Mouse (Mus musculus) forebrain, embryonic 16.5 days (tissue): ENCODE measurements around the gene Vwa8. TPM values are rescaled to one million over a fixed set of nuclear protein-coding genes. Genes with fewer than 3 reads are reported as not detected.

Source experiments
- ATAC-seq: fragments of 200-750 bp; cut with Nextera tagmentation; 2 replicates; pipeline ENCODE4 v1.8.0; 2017; ENCODE audit warnings: mild to moderate bottlenecking, moderate library complexity
- H3K27ac ChIP-seq: fragments of 300-500 bp; sonication (generic); 2 replicates; pipeline ENCODE4 v1.5.1; 2014; ENCODE audit warnings: low read length, control low read depth
- H3K27me3 ChIP-seq: fragments of 300-500 bp; sonication (generic); replicated peaks from 2 replicates; pipeline ENCODE4 v1.6.1; 2014; ENCODE audit warnings: low read length; ENCODE audit not compliant: control insufficient read depth, insufficient read depth
- H3K36me3 ChIP-seq: fragments of 300-500 bp; sonication (generic); 2 replicates; pipeline ENCODE4 v1.6.1; 2014; ENCODE audit not compliant: control insufficient read depth, insufficient read depth
- H3K4me1 ChIP-seq: fragments of 300-500 bp; sonication (generic); replicated peaks from 2 replicates; pipeline ENCODE4 v1.6.1; 2014; ENCODE audit warnings: low read length; ENCODE audit not compliant: control insufficient read depth, insufficient read depth
- H3K4me2 ChIP-seq: fragments of 300-500 bp; sonication (generic); 2 replicates; pipeline ENCODE4 v1.6.1; 2014; ENCODE audit warnings: mild to moderate bottlenecking, low read length, control low read depth
- H3K4me3 ChIP-seq: fragments of 300-500 bp; sonication (generic); replicated peaks from 2 replicates; pipeline ENCODE4 v1.5.1; 2014; ENCODE audit warnings: mild to moderate bottlenecking, low read length, control low read depth
- H3K9ac ChIP-seq: fragments of 300-500 bp; sonication (generic); replicated peaks from 2 replicates; pipeline ENCODE4 v1.6.1; 2014; ENCODE audit warnings: low read depth, low read length, control low read depth
- H3K9me3 ChIP-seq: fragments of 300-500 bp; sonication (generic); 2 replicates; pipeline ENCODE4 v1.6.1; 2016; ENCODE audit warnings: low read length; ENCODE audit not compliant: control insufficient read depth
- WGBS: fragments of 180-500 bp; shearing (Covaris S2); extraction: QIAGEN DNeasy Blood & Tissue Kit; methylation state at CpG from one replicate; pipeline ENCODE4 v1.1.7; 2014; 5-methylcytosine and 5-hydroxymethylcytosine counted together
- polyA plus RNA-seq: library from polyadenylated mRNA; unstranded; fragments of >200 nt; fragmentation: Nextera tagmentation; extraction: Ambion mirVana; gene quantifications from 2 replicates; pipeline ENCODE4 v1.2.1, GENCODE M21; 2015

Vwa8 gene
- polyA plus RNA-seq, 1 experiment from 2014 or later, result 5.4 TPM

- H3K4me1 ChIP-seq, result peaks cover 27% of the 10 kb centered on the region
- H3K27ac ChIP-seq, result no peak overlapping the region
- no peaks in the 10 kb centered on the region for H3K36me3 ChIP-seq
- no peaks in the 10 kb centered on the region for H3K9me3 ChIP-seq
- WGBS, result 85% methylated on average over 6 of the region's 6 CpGs
- no peak overlapping the region for H3K4me2 ChIP-seq
- H3K4me3 ChIP-seq, result no peak overlapping the region
- no peak for ATAC-seq
- H3K27me3 ChIP-seq, result no peaks in the 10 kb centered on the region
- H3K9ac ChIP-seq, result no peak overlapping the region
Measured at GRCm38 (mm10) chr14:79153896-79154295, 305.0 kb downstream of the Vwa8 start.

GRCm38 (mm10) chr14:79154961-79155360 is 306.1 kb downstream of the Vwa8 start:
- H3K36me3 ChIP-seq, result no peaks in the 10 kb centered on the region
- no peak overlapping the region for H3K27ac ChIP-seq
- H3K27me3 ChIP-seq, result no peaks in the 10 kb centered on the region
- H3K4me2 ChIP-seq, result no peak overlapping the region
- no peak overlapping the region for H3K4me3 ChIP-seq
- ATAC-seq, result no peak
- H3K9me3 ChIP-seq, result no peaks in the 10 kb centered on the region
- H3K9ac ChIP-seq, result no peak overlapping the region
- 42% methylated on average over 11 of the region's 11 CpGs for WGBS
- peaks cover 27% of the 10 kb centered on the region for H3K4me1 ChIP-seq

GRCm38 (mm10) chr14:79156526-79157411 is 307.9 kb downstream of the Vwa8 start:
- H3K9ac ChIP-seq, result no peak overlapping the region
- 76% methylated on average over 10 of the region's 10 CpGs for WGBS
- H3K9me3 ChIP-seq, result no peaks in the 10 kb centered on the region
- no peaks in the 10 kb centered on the region for H3K36me3 ChIP-seq
- no peak overlapping the region for H3K27ac ChIP-seq
- H3K4me1 ChIP-seq, result peaks cover 27% of the 10 kb centered on the region
- no peak overlapping the region for H3K4me2 ChIP-seq
- no peaks in the 10 kb centered on the region for H3K27me3 ChIP-seq
- no peak overlapping the region for H3K4me3 ChIP-seq
- no peak for ATAC-seq

- Histone ChIP-seq H3K9ac (no peak overlapping the region), H3K4me3 (no peak overlapping the region), H3K27me3 (no peaks in the 10 kb centered on the region), H3K9me3 (no peaks in the 10 kb centered on the region), H3K4me2 (no peak overlapping the region), H3K4me1 (peaks cover 27% of the 10 kb centered on the region), H3K27ac (0 out of 2 replicates have a peak overlapping the region, but pooled peaks have one; percentile 35), H3K36me3 (no peaks in the 10 kb centered on the region)
- 29% methylated on average over 17 of the region's 17 CpGs for WGBS
- ATAC-seq, result peak; percentile 50
Measured at GRCm38 (mm10) chr14:79157451-79158218, 308.8 kb downstream of the Vwa8 start.

- no peak overlapping the region for H3K4me3 ChIP-seq
- H3K27me3 ChIP-seq, result no peaks in the 10 kb centered on the region
- no peaks in the 10 kb centered on the region for H3K9me3 ChIP-seq
- 80% methylated on average over 12 of the region's 12 CpGs for WGBS
- no peaks in the 10 kb centered on the region for H3K36me3 ChIP-seq
- H3K4me2 ChIP-seq, result no peak overlapping the region
- H3K4me1 ChIP-seq, result peaks cover 27% of the 10 kb centered on the region
- peak overlapping the region; percentile 35; the same call in 1 of the 2 replicates for H3K27ac ChIP-seq
- no peak for ATAC-seq
- H3K9ac ChIP-seq, result no peak overlapping the region
Measured at GRCm38 (mm10) chr14:79158219-79158521, 309.3 kb downstream of the Vwa8 start.

- H3K27me3 ChIP-seq, result no peaks in the 10 kb centered on the region
- peak; percentile 69 for ATAC-seq
- WGBS, result 64% methylated on average over 4 of the region's 4 CpGs
- H3K4me3 ChIP-seq, result no peak overlapping the region
- no peak overlapping the region for H3K27ac ChIP-seq
- no peak overlapping the region for H3K4me2 ChIP-seq
- peaks cover 27% of the 10 kb centered on the region for H3K4me1 ChIP-seq
- H3K36me3 ChIP-seq, result no peaks in the 10 kb centered on the region
- H3K9me3 ChIP-seq, result no peaks in the 10 kb centered on the region
- no peak overlapping the region for H3K9ac ChIP-seq
Measured at GRCm38 (mm10) chr14:79158673-79159200, 309.9 kb downstream of the Vwa8 start.

GRCm38 (mm10) chr14:79159451-79159850 is 310.6 kb downstream of the Vwa8 start:
- Histone ChIP-seq H3K9ac (no peak overlapping the region), H3K9me3 (no peaks in the 10 kb centered on the region), H3K27me3 (no peaks in the 10 kb centered on the region), H3K36me3 (no peaks in the 10 kb centered on the region), H3K4me2 (no peak overlapping the region), H3K4me1 (peaks cover 27% of the 10 kb centered on the region), H3K4me3 (no peak overlapping the region), H3K27ac (no peak overlapping the region)
- WGBS, result 92% methylated on average over 8 of the region's 8 CpGs
- no peak for ATAC-seq

GRCm38 (mm10) chr14:79160486-79160885 is 311.6 kb downstream of the Vwa8 start:
- no peaks in the 10 kb centered on the region for H3K36me3 ChIP-seq
- no peak overlapping the region for H3K4me2 ChIP-seq
- H3K27me3 ChIP-seq, result no peaks in the 10 kb centered on the region
- no peak overlapping the region for H3K27ac ChIP-seq
- H3K9me3 ChIP-seq, result no peaks in the 10 kb centered on the region
- H3K9ac ChIP-seq, result no peak overlapping the region
- no peak overlapping the region for H3K4me3 ChIP-seq
- WGBS, result 83% methylated on average over 10 of the region's 10 CpGs
- H3K4me1 ChIP-seq, result peaks cover 19% of the 10 kb centered on the region
- no peak for ATAC-seq

GRCm38 (mm10) chr14:79160966-79161365 is 312.1 kb downstream of the Vwa8 start:
- Histone ChIP-seq H3K36me3 (no peaks in the 10 kb centered on the region), H3K9ac (no peak overlapping the region), H3K4me2 (no peak overlapping the region), H3K27me3 (no peaks in the 10 kb centered on the region), H3K27ac (no peak overlapping the region), H3K4me1 (peaks cover 19% of the 10 kb centered on the region), H3K4me3 (no peak overlapping the region), H3K9me3 (no peaks in the 10 kb centered on the region)
- 86% methylated on average over 7 of the region's 7 CpGs for WGBS
- ATAC-seq, result no peak
